Mouse (Mus musculus) kidney, adult 2 months (tissue): Measurements from ENCODE around the gene Wwtr1. TPM values are rescaled to one million over a fixed set of nuclear protein-coding genes. Genes with fewer than 3 reads are reported as not detected.

Source experiments
- DNase-seq: peaks from one replicate; pipeline ENCODE4 v3.0.0; 2021
- H3K27ac ChIP-seq: fragments of 200-500 bp; 2 replicates; pipeline ENCODE4 v1.5.1; 2012; ENCODE audit warnings: low read depth, low read length, control low read depth, inconsistent platforms; ENCODE audit not compliant: insufficient read depth
- H3K27me3 ChIP-seq: fragments of 200-500 bp; replicated peaks from 2 replicates; pipeline ENCODE4 v1.6.1; 2012; ENCODE audit warnings: mild to moderate bottlenecking, moderate library complexity, low read length, inconsistent platforms; ENCODE audit not compliant: control insufficient read depth, insufficient read depth
- H3K36me3 ChIP-seq: fragments of 200-500 bp; 2 replicates; pipeline ENCODE4 v1.6.1; 2012; ENCODE audit warnings: mild to moderate bottlenecking, moderate library complexity, low read length, inconsistent platforms; ENCODE audit not compliant: control insufficient read depth, insufficient read depth
- H3K4me1 ChIP-seq: fragments of 200-500 bp; 2 replicates; pipeline ENCODE4 v1.6.1; 2011; ENCODE audit warnings: low read length; ENCODE audit not compliant: control insufficient read depth, insufficient read depth
- H3K4me3 ChIP-seq: fragments of 200-500 bp; 2 replicates; pipeline ENCODE4 v1.5.1; 2011; ENCODE audit warnings: mild to moderate bottlenecking, low read depth, low read length, control low read depth; ENCODE audit not compliant: insufficient read depth
- CTCF ChIP-seq: fragments of 200-500 bp; conservative IDR thresholded peaks from 2 replicates; pipeline ENCODE4 v1.5.1; 2011; ENCODE audit warnings: low read depth, mild to moderate bottlenecking, control low read depth, low read length, moderate library complexity, mixed read lengths; ENCODE audit not compliant: insufficient read depth, insufficient read length
- POLR2A ChIP-seq: fragments of 200-500 bp; IDR thresholded peaks from one replicate; pipeline ENCODE4 v1.6.1; 2011; ENCODE audit warnings: low read depth, low read length, control low read depth
- WGBS: fragments of 180-500 bp; shearing (Covaris S2); methylation state at CpG from one replicate; pipeline ENCODE4 v1.1.7; 2018; 5-methylcytosine and 5-hydroxymethylcytosine counted together
- polyA plus RNA-seq: library from polyadenylated mRNA; depleted of rRNA; stranded (reverse); fragments of >200 nt; gene quantifications from 2 replicates; pipeline ENCODE4 v1.2.3, GENCODE M21; 2012

The Wwtr1 gene
- polyA plus RNA-seq, 1 experiment = 29.6 TPM

GRCm38 (mm10) chr3:57458652-57459051, 117.1 kb downstream of the Wwtr1 start:
- H3K27me3 ChIP-seq = no peaks in the 10 kb centered on the region
- no peak overlapping the region for H3K27ac ChIP-seq
- no peak overlapping the region for H3K4me3 ChIP-seq
- TF ChIP-seq POLR2A = no peak
- no peak for TF ChIP-seq CTCF
- H3K36me3 ChIP-seq = no peaks in the 10 kb centered on the region; the same call in none of the 2 replicates
- 56% methylated on average over 11 of the region's 11 CpGs for WGBS
- no peaks in the 10 kb centered on the region for H3K4me1 ChIP-seq
- no peak for DNase-seq

DNA sequence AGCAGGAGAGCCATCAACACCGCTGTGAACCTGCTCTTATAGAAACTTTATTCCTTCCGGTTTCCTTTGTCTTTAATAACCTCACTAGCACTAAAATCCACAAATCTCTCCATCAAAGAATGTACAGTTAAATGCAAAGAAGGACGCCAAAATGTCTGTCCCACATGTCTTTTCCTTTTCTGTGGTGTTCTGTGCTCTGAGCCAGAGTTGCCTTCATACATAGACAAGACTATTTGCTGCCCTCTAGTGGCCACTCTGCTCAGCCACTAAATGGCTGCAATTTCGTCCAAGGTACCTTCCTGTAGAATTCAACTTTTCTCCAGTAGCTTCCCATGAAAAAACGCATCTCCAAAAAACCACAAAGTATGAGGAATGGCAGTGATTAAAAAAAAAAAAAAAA, 127.3 kb downstream of the Wwtr1 start:
- Histone ChIP-seq H3K27me3 (no peaks in the 10 kb centered on the region), H3K27ac (no peak overlapping the region), H3K36me3 (no peaks in the 10 kb centered on the region), H3K4me3 (no peak overlapping the region), H3K4me1 (peaks cover 9% of the 10 kb centered on the region; the same call in 1 of the 2 replicates)
- TF ChIP-seq POLR2A (no peak), CTCF (peak; percentile 85)
- WGBS = 24% methylated on average over 5 of the region's 5 CpGs
- peak; percentile 83 for DNase-seq

DNA sequence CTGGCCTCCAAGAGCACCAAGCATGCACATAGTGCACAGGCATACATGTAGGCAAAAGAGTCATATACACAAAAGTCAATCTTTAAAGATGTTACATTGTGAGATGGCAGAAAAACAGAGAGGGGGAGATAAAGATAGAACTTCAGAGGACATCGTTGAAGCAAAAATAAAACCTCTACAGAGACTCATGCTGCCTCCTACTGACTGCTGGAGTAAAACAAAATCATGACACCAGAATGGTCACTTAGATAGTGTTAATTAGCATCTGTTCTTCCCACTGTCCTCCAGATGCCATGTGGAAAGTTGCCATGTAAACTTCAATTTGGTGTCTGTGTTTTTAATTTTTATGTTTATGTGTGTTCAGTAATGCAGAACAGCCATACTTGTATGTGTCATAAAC, 127.8 kb downstream of the Wwtr1 start:
- Histone ChIP-seq H3K4me1 (peaks cover 9% of the 10 kb centered on the region; the same call in 1 of the 2 replicates), H3K27ac (no peak overlapping the region), H3K27me3 (no peaks in the 10 kb centered on the region), H3K36me3 (no peaks in the 10 kb centered on the region), H3K4me3 (no peak overlapping the region)
- no peak for TF ChIP-seq POLR2A
- 0 out of 2 replicates have a peak, but pooled peaks have one; percentile 10 for TF ChIP-seq CTCF
- WGBS = 13% methylated on average over 1 of the region's 1 CpGs
- DNase-seq = no peak

DNA sequence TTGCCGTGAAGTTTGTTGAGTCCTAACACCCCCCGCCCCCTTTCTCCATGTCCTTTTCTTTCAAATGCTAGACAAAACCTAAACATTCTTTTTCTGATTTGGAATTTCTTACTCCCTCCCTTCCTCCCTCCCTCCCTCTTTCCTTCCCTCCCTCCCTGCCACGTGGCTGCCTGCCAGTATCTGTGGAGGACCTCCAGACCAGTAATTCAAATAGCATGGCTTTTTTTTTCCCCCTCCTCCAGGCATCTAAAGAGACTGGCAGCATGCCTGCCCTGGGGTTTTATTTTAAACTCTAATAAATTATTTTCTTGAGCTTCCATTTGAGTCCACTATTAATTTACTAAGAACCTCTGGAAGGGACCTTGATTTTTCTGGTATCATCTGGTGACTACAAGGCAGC, 130.0 kb downstream of the Wwtr1 start:
- Histone ChIP-seq H3K36me3 (no peaks in the 10 kb centered on the region), H3K27me3 (no peaks in the 10 kb centered on the region), H3K4me1 (peaks cover 9% of the 10 kb centered on the region; the same call in 1 of the 2 replicates), H3K27ac (no peak overlapping the region), H3K4me3 (no peak overlapping the region)
- no peak for TF ChIP-seq POLR2A
- TF ChIP-seq CTCF = no peak
- 18% methylated on average over 3 of the region's 3 CpGs for WGBS
- DNase-seq = peak; percentile 78

GRCm38 (mm10) chr3:57440956-57441355, 134.8 kb downstream of the Wwtr1 start:
- 66% methylated on average over 3 of the region's 3 CpGs for WGBS
- H3K4me1 ChIP-seq = peaks cover 3% of the 10 kb centered on the region; the same call in 1 of the 2 replicates
- H3K4me3 ChIP-seq = no peak overlapping the region
- DNase-seq = no peak
- no peak overlapping the region for H3K27ac ChIP-seq
- H3K27me3 ChIP-seq = no peaks in the 10 kb centered on the region
- TF ChIP-seq CTCF (no peak), POLR2A (no peak)
- H3K36me3 ChIP-seq = no peaks in the 10 kb centered on the region

- Histone ChIP-seq H3K4me1 (no peaks in the 10 kb centered on the region), H3K36me3 (no peaks in the 10 kb centered on the region), H3K27me3 (no peaks in the 10 kb centered on the region), H3K4me3 (no peak overlapping the region), H3K27ac (no peak overlapping the region)
- no peak for DNase-seq
- 71% methylated on average over 8 of the region's 8 CpGs for WGBS
- TF ChIP-seq POLR2A = no peak
These were observed 140.3 kb downstream of the Wwtr1 start for GRCm38 (mm10) chr3:57435364-57435763.

DNA sequence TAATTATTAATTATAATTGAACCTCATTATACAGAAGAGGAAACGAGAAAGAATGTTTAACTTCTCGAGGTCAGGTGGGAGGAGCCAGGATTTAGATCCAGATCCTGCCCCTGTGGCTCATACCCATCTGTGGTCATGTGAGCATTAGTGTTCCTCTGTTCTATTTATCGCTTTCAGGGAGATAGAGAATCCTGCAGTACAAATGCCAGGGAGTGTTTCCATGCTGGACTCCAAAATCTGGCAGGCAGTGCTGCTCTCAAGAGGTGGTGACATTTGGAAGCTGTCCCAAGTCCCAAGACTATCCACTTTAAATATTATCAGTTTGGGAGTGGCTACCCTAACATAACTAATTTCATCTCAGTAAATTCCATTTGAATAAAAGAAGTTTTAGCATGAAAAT, 144.0 kb downstream of the Wwtr1 start:
- H3K36me3 ChIP-seq = no peaks in the 10 kb centered on the region
- no peaks in the 10 kb centered on the region for H3K4me1 ChIP-seq
- H3K4me3 ChIP-seq = no peak overlapping the region
- H3K27ac ChIP-seq = no peak overlapping the region
- DNase-seq = no peak
- TF ChIP-seq CTCF = no peak
- no peak for TF ChIP-seq POLR2A
- no peaks in the 10 kb centered on the region for H3K27me3 ChIP-seq
- WGBS = 55% methylated on average over 3 of the region's 3 CpGs
